ENCODE assay signal across 12 mouse cellular contexts in the genomic region with DNA sequence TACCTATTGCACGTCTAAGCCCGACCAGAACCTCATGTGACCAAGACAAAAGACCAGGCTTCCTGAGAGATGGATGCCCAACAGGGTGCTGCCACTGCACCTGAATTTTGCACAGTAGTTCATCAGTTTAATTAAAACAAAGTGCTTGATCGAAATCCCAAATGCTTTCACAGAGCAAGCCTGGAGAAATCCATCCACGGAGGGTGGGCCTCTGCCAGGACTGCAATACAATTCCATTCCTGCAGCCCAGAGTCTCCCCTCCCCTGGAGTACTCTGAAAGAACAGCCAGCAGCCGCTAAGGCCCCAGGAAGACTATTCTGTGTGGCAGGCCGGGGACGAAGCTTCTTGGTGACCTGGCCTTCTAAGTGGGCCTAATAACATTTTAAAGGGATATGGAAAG. TPM values are rescaled to one million over a fixed set of nuclear protein-coding genes. Genes with fewer than 3 reads are reported as not detected.
DNase-seq lines count a peak whose midpoint lies in the region; ATAC-seq and TF ChIP-seq lines count a peak whose summit lies in the region.
"Had no signal": no experiment of that assay in that cellular context is flagged by ENCODE, and none has a peak within 500 bp of the region (broad histone marks: within the 10 kb centered on the region; RNA-seq: fewer than 3 reads in every experiment).

No protein-coding gene starts in this region.

- ATAC-seq in midbrain, embryonic 11.5 days (ENCODE audit: low FRiP score): no peak
- no peak for ATAC-seq in hindbrain, embryonic 12.5 days (ENCODE audit: low FRiP score)
- ATAC-seq in neural tube, embryonic 14.5 days (ENCODE audit: low read depth): no peak
- no peak for ATAC-seq in megakaryocyte, adult 5-6 weeks (ENCODE audit: poor library complexity, severe bottlenecking)
- ATAC-seq: intestine, embryonic 15.5 days had no signal

- 53% methylated on average over 7 of the region's 7 CpGs for WGBS in midbrain, embryonic 10.5 days
- WGBS in midbrain, embryonic 11.5 days: 44% methylated on average over 7 of the region's 7 CpGs
- WGBS in hindbrain, embryonic 12.5 days: 39% methylated on average over 7 of the region's 7 CpGs
- WGBS in neural tube, embryonic 14.5 days: 54% methylated on average over 7 of the region's 7 CpGs

- H3K9ac ChIP-seq in midbrain, embryonic 11.5 days (ENCODE audit: low read length): no peak overlapping the region
- H3K9ac ChIP-seq in hindbrain, embryonic 12.5 days: no peak overlapping the region
- no peak overlapping the region for H3K9ac ChIP-seq in neural tube, embryonic 14.5 days (replicated peaks; ENCODE audit: low read depth, low read length)
- H3K9ac ChIP-seq: heart, embryonic 15.5 days; intestine, embryonic 15.5 days; limb, embryonic 15.5 days had no signal

- no peaks in the 10 kb centered on the region for H3K36me3 ChIP-seq in midbrain, embryonic 10.5 days
- no peaks in the 10 kb centered on the region for H3K36me3 ChIP-seq in midbrain, embryonic 11.5 days (ENCODE audit: control insufficient read depth, insufficient read depth, low read length)
- H3K36me3 ChIP-seq in hindbrain, embryonic 12.5 days: no peaks in the 10 kb centered on the region
- H3K36me3 ChIP-seq in neural tube, embryonic 14.5 days (ENCODE audit: control insufficient read depth, insufficient read depth, low read length): no peaks in the 10 kb centered on the region
- H3K36me3 ChIP-seq: heart, embryonic 15.5 days; intestine, embryonic 15.5 days; limb, embryonic 15.5 days had no signal

- intact Hi-C loops in gastrocnemius, adult 2 months (cut with DNase I): loop anchor here (5.0 kb wide), 2 partner anchors 32 to 42 kb away; no protein-coding TSS in a partner anchor

- peaks cover 46% of the 10 kb centered on the region for H3K4me1 ChIP-seq in midbrain, embryonic 10.5 days
- H3K4me1 ChIP-seq in midbrain, embryonic 11.5 days (ENCODE audit: control insufficient read depth, insufficient read depth, low read length): peaks cover 21% of the 10 kb centered on the region
- peaks cover 36% of the 10 kb centered on the region for H3K4me1 ChIP-seq in hindbrain, embryonic 12.5 days
- H3K4me1 ChIP-seq in neural tube, embryonic 14.5 days (ENCODE audit: control insufficient read depth, insufficient read depth, low read length): peaks cover 21% of the 10 kb centered on the region

- no peaks in the 10 kb centered on the region for H3K27me3 ChIP-seq in midbrain, embryonic 10.5 days (ENCODE audit: low read depth, poor library complexity, severe bottlenecking)
- no peaks in the 10 kb centered on the region for H3K27me3 ChIP-seq in midbrain, embryonic 11.5 days (ENCODE audit: control insufficient read depth, insufficient read depth, low read length)
- H3K27me3 ChIP-seq in hindbrain, embryonic 12.5 days: no peaks in the 10 kb centered on the region
- no peaks in the 10 kb centered on the region for H3K27me3 ChIP-seq in neural tube, embryonic 14.5 days (ENCODE audit: control insufficient read depth, insufficient read depth, low read length)
- H3K27me3 ChIP-seq: heart, embryonic 15.5 days; intestine, embryonic 15.5 days; limb, embryonic 15.5 days had no signal

- H3K9me3 ChIP-seq in midbrain, embryonic 10.5 days (replicated peaks): no peaks in the 10 kb centered on the region
- H3K9me3 ChIP-seq in midbrain, embryonic 11.5 days (ENCODE audit: control insufficient read depth, low read length): no peaks in the 10 kb centered on the region
- no peaks in the 10 kb centered on the region for H3K9me3 ChIP-seq in hindbrain, embryonic 12.5 days (replicated peaks)
- H3K9me3 ChIP-seq in neural tube, embryonic 14.5 days (ENCODE audit: control insufficient read depth, low read length): no peaks in the 10 kb centered on the region
- H3K9me3 ChIP-seq: G1E; heart, embryonic 15.5 days; intestine, embryonic 15.5 days; limb, embryonic 15.5 days had no signal

- H3K27ac ChIP-seq in gastrocnemius, adult 2 months: peak overlapping the region; percentile 20
- peak overlapping the region; percentile 10; the same call in 1 of the 2 replicates for H3K27ac ChIP-seq in midbrain, embryonic 10.5 days (replicated peaks)
- H3K27ac ChIP-seq in midbrain, embryonic 11.5 days (ENCODE audit: low read depth, low read length): no peak overlapping the region; the same call in 1 of the 2 replicates
- peak overlapping the region; percentile 64 for H3K27ac ChIP-seq in hindbrain, embryonic 12.5 days
- peak overlapping the region; percentile 34; the same call in 1 of the 2 replicates for H3K27ac ChIP-seq in neural tube, embryonic 14.5 days (ENCODE audit: low read depth, low read length)
- H3K27ac ChIP-seq: heart, embryonic 15.5 days; intestine, embryonic 15.5 days; limb, embryonic 15.5 days had no signal

- no peak for DNase-seq in gastrocnemius, adult 2 months
- DNase-seq in gastrocnemius, postnatal 25 days: no peak
- no peak for DNase-seq in midbrain, embryonic 10.5 days (ENCODE audit: low spot score)
- no peak for DNase-seq in midbrain, embryonic 11.5 days (ENCODE audit: low spot score, missing footprints)
- no peak for DNase-seq in kidney, adult 8-10 months

- no peak for TF ChIP-seq CTCF in gastrocnemius, adult 2 months (IDR thresholded peaks at IDR 0.05)

- no peak overlapping the region for H3K4me3 ChIP-seq in gastrocnemius, adult 2 months
- H3K4me3 ChIP-seq in midbrain, embryonic 10.5 days: no peak overlapping the region
- no peak overlapping the region for H3K4me3 ChIP-seq in midbrain, embryonic 11.5 days (ENCODE audit: low read depth, low read length)
- H3K4me3 ChIP-seq in hindbrain, embryonic 12.5 days: no peak overlapping the region
- no peak overlapping the region for H3K4me3 ChIP-seq in neural tube, embryonic 14.5 days (ENCODE audit: low read depth, low read length)
- H3K4me3 ChIP-seq: heart, embryonic 15.5 days; intestine, embryonic 15.5 days; limb, embryonic 15.5 days had no signal

- H3K4me2 ChIP-seq in midbrain, embryonic 11.5 days: no peak overlapping the region
- no peak overlapping the region for H3K4me2 ChIP-seq in hindbrain, embryonic 12.5 days (replicated peaks)
- no peak overlapping the region for H3K4me2 ChIP-seq in neural tube, embryonic 14.5 days (ENCODE audit: low read depth, low read length)
- H3K4me2 ChIP-seq: heart, embryonic 15.5 days; intestine, embryonic 15.5 days; limb, embryonic 15.5 days had no signal

RNA-seq across cellular contexts. Expression of gene Pitpnc1, which starts 50.6 kb away (rescaled TPM):
- total RNA-seq in gastrocnemius, adult 2 months (2021): 100 to 1,000 TPM in 1 of 2 experiments, 10 to 100 TPM in 1; 59.4 to 114 TPM
- 10 to 100 TPM; 89.2 TPM for total RNA-seq in gastrocnemius, postnatal 25 days (2021)
- 20.4 and 26.1 TPM in 2 replicates for polyA plus RNA-seq in midbrain, embryonic 10.5 days (2016; fragmentation: Nextera tagmentation; extraction: Ambion mirVana)
- polyA plus RNA-seq in midbrain, embryonic 11.5 days (2014; fragmentation: Nextera tagmentation; extraction: Ambion mirVana): 29.9 and 32.1 TPM in 2 replicates
- polyA plus RNA-seq in hindbrain, embryonic 12.5 days (2016; fragmentation: Nextera tagmentation; extraction: Ambion mirVana): 36.5 and 37.1 TPM in 2 replicates
- polyA plus RNA-seq in neural tube, embryonic 14.5 days (2014; fragmentation: Nextera tagmentation; extraction: Ambion mirVana): 45.2 and 51.3 TPM in 2 replicates
- total RNA-seq in megakaryocyte, adult 5-6 weeks (2015): 14.5 and 15.4 TPM in 2 replicates
- 8.5 and 11.7 TPM in 2 replicates for total RNA-seq in megakaryocyte, adult 5-6 weeks (2017)

RNA-seq across cellular contexts. Expression of gene Psmd12, which starts 59.4 kb away (rescaled TPM):
- 100 to 1,000 TPM; 105 to 106 TPM for total RNA-seq in gastrocnemius, adult 2 months (2021)
- 100 to 1,000 TPM in 1 of 2 experiments, 10 to 100 TPM in 1; 92.3 to 104 TPM for total RNA-seq in gastrocnemius, postnatal 25 days (2021)
- polyA plus RNA-seq in midbrain, embryonic 10.5 days (2016; fragmentation: Nextera tagmentation; extraction: Ambion mirVana): 221 and 237 TPM in 2 replicates
- 232 and 254 TPM in 2 replicates for polyA plus RNA-seq in midbrain, embryonic 11.5 days (2014; fragmentation: Nextera tagmentation; extraction: Ambion mirVana)
- polyA plus RNA-seq in hindbrain, embryonic 12.5 days (2016; fragmentation: Nextera tagmentation; extraction: Ambion mirVana): 172 and 177 TPM in 2 replicates
- polyA plus RNA-seq in neural tube, embryonic 14.5 days (2014; fragmentation: Nextera tagmentation; extraction: Ambion mirVana): 159 and 167 TPM in 2 replicates
- 55.9 and 65.5 TPM in 2 replicates for total RNA-seq in megakaryocyte, adult 5-6 weeks (2015)
- 86.4 and 86.6 TPM in 2 replicates for total RNA-seq in megakaryocyte, adult 5-6 weeks (2017)
